Mouse (Mus musculus): ENCODE measurements at regions not wholly inside any gene's neighbourhood (a gene's known extent, or its start where the extent isn't known, plus 50 kb on each side); places are given as distances from the start of the nearest gene placed in this dataset.

DNA sequence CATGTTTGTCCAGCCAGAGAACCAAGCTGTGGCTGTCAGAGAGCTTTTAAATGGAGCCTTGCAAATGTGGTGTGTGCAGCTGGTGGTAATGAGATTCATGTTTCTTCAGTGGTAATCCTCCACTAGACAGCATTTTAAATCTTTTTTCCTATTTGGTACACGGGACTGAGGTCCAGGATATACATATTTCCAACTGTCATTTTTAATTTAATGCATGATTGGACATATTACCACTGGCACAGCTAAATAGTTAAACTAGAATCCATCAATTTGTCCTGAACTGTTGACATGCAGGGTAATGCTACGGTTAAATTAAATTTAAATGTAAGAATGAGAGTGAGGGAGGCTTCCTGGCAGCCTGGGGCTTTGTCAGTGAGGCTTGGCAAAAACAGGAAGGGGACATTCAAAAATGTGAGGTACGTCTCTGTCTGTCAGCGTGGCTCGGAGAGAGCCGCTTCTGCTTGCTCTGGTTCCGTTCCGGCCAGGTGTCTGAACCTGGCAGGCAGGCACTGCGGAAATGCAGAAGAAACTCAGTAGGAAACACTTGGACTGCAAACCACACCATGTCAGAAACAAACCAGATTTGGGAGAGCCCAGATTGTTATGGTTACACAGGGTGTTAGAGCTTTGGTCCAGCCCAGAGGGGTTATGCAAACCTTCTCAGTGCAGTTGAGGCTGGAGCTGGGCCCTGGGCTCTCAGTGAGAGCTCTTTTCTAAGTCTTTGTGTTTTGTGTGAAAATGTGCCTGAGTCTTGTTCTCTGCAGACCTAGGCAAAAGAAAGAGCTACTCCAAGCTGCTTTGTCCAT is 107.2 kb upstream of the Frmd4a start:
- TF ChIP-seq EP300 (IDR thresholded peaks at IDR 0.05; ENCODE audit: low read depth), result no peak
- no peak for TF ChIP-seq CTCF (IDR thresholded peaks at IDR 0.05; ENCODE audit: low read depth)
